In genomic region chr7:25129390-25129979, GRCm38 (mm10) we compare ENCODE assay signal across 17 mouse cellular contexts. TPM values are rescaled to one million over a fixed set of nuclear protein-coding genes. Genes with fewer than 3 reads are reported as not detected.
DNase-seq lines count a peak whose midpoint lies in the region; ATAC-seq lines count a peak whose summit lies in the region.
"Had no signal": no experiment of that assay in that cellular context is flagged by ENCODE, and none has a peak within 500 bp of the region (broad histone marks: within the 10 kb centered on the region; RNA-seq: fewer than 3 reads in every experiment).

No protein-coding gene starts in this region.

- ATAC-seq in heart, embryonic 13.5 days (ENCODE audit: extremely low read depth, insufficient number of reproducible peaks, low FRiP score, low TSS enrichment): no peak
- ATAC-seq: hindbrain, embryonic 16.5 days had no signal

- 0 out of 2 replicates have a peak, but pooled peaks cover 2% of the 10 kb centered on the region for H3K4me1 ChIP-seq in heart, embryonic 13.5 days

- H3K4me2 ChIP-seq in heart, embryonic 13.5 days: no peak overlapping the region
- H3K4me2 ChIP-seq: embryonic facial prominence, embryonic 12.5 days; heart, embryonic 15.5 days had no signal

- no peak overlapping the region for H3K4me3 ChIP-seq in heart, embryonic 13.5 days
- H3K4me3 ChIP-seq: embryonic facial prominence, embryonic 12.5 days; forebrain, embryonic 10.5 days; heart, embryonic 15.5 days; limb, embryonic 10.5 days; myocyte had no signal

- 34% methylated on average over 13 of the region's 13 CpGs for WGBS in heart, embryonic 13.5 days

- 0 out of 2 replicates have a peak overlapping the region, but pooled peaks have one; percentile 14 for H3K9ac ChIP-seq in heart, embryonic 13.5 days
- H3K9ac ChIP-seq: embryonic facial prominence, embryonic 12.5 days; heart, embryonic 15.5 days had no signal

- no peaks in the 10 kb centered on the region for H3K9me3 ChIP-seq in heart, embryonic 13.5 days
- H3K9me3 ChIP-seq: embryonic facial prominence, embryonic 12.5 days; forebrain, embryonic 10.5 days; heart, embryonic 15.5 days; limb, embryonic 10.5 days had no signal

- peaks cover 59% of the 10 kb centered on the region for H3K27me3 ChIP-seq in heart, embryonic 13.5 days (replicated peaks)

- no peaks in the 10 kb centered on the region for H3K36me3 ChIP-seq in heart, embryonic 13.5 days
- H3K36me3 ChIP-seq: embryonic facial prominence, embryonic 12.5 days; forebrain, embryonic 10.5 days; heart, embryonic 15.5 days; limb, embryonic 10.5 days had no signal

- DNase-seq in heart, postnatal 4 days: no peak
- DNase-seq in brain, adult 2 months (ENCODE audit: low read depth, low spot score): peak; percentile 31
- peak; percentile 56 for DNase-seq in lung, postnatal 25 days (ENCODE audit: low spot score)
- DNase-seq in spleen, adult 12 weeks (ENCODE audit: low spot score): peak; percentile 43
- DNase-seq in gastrocnemius, postnatal 25 days: no peak
- DNase-seq in adrenal gland, postnatal 4 days (ENCODE audit: low spot score in 2 of 2): no peak
- DNase-seq in c-Kit-positive CD71-positive TER-119-positive erythroid progenitor cells, embryonic 14.5 days (ENCODE audit: low spot score): no peak
- DNase-seq: cerebellum, adult 9-11 months; right cerebral cortex, postnatal 4 days; thymus, adult 18-20 months had no signal

- H3K27ac ChIP-seq in heart, embryonic 13.5 days (replicated peaks): no peak overlapping the region
- H3K27ac ChIP-seq: embryonic facial prominence, embryonic 12.5 days; forebrain, embryonic 10.5 days; heart, embryonic 15.5 days; limb, embryonic 10.5 days had no signal

RNA-seq across cellular contexts. Expression of gene Pou2f2, which starts 50.0 kb away (rescaled TPM):
- 0.43 and 0.51 TPM in 2 replicates for polyA plus RNA-seq in heart, embryonic 13.5 days (2015; fragmentation: Nextera tagmentation; extraction: Ambion mirVana)
- total RNA-seq in heart, postnatal 4 days (2021): under 1 TPM; 0.36 to 0.79 TPM
- total RNA-seq in gastrocnemius, postnatal 25 days (2021): under 1 TPM; 0.08 to 0.21 TPM
- total RNA-seq in adrenal gland, postnatal 4 days (2021): 1 to 10 TPM; 3.7 to 4.1 TPM

RNA-seq across cellular contexts. Expression of gene Zfp574, which starts 57.1 kb away (rescaled TPM):
- polyA plus RNA-seq in heart, embryonic 13.5 days (2015; fragmentation: Nextera tagmentation; extraction: Ambion mirVana): 19.3 and 20.1 TPM in 2 replicates
- 10 to 100 TPM; 13.5 to 16.3 TPM for total RNA-seq in heart, postnatal 4 days (2021)
- 1 to 10 TPM; 6.1 to 6.3 TPM for total RNA-seq in gastrocnemius, postnatal 25 days (2021)
- 10 to 100 TPM; 22.3 to 24.4 TPM for total RNA-seq in adrenal gland, postnatal 4 days (2021)

RNA-seq across cellular contexts. Expression of gene Grik5, which starts 57.3 kb away (rescaled TPM):
- polyA plus RNA-seq in heart, embryonic 13.5 days (2015; fragmentation: Nextera tagmentation; extraction: Ambion mirVana): 4.1 and 4.6 TPM in 2 replicates
- 10 to 100 TPM; 14.0 to 15.7 TPM for total RNA-seq in heart, postnatal 4 days (2021)
- 1 to 10 TPM; 2.3 to 2.7 TPM for total RNA-seq in gastrocnemius, postnatal 25 days (2021)
- total RNA-seq in adrenal gland, postnatal 4 days (2021): 10 to 100 TPM; 38.1 to 45.1 TPM

Comparison
In these comparisons a context has a peak if more than half of its experiments do, and no peak if none do; other contexts are left out.
1. DNase-seq: peak in brain, adult 2 months (single experiment), lung, postnatal 25 days (single experiment) and spleen, adult 12 weeks (single experiment); none in heart, postnatal 4 days (single experiment), gastrocnemius, postnatal 25 days (single experiment), adrenal gland, postnatal 4 days (0 of 2) and c-Kit-positive CD71-positive TER-119-positive erythroid progenitor cells, embryonic 14.5 days (single experiment).
2. RNA of gene Grik5, which starts 57.3 kb away (total RNA-seq): 38.1 to 45.1 TPM in adrenal gland, postnatal 4 days and 14.0 to 15.7 TPM in heart, postnatal 4 days; 2.3 to 2.7 TPM in gastrocnemius, postnatal 25 days; every median in the first group is over 4 times any median in the second.